Mouse (Mus musculus): ENCODE data around the gene Cab39.
A peak's percentile ranks its signal among the peaks of the same experiment; 100 is the strongest.

GRCm38 (mm10) chr1:85794106-85794771 lies 998 bp downstream of the Cab39 start:
- TF ChIP-seq TAL1 (IDR thresholded peaks at IDR 0.05; ENCODE audit: low read length), result no peak
- peak; percentile 51; the same call in 1 of the 2 replicates for TF ChIP-seq GATA1 (IDR thresholded peaks at IDR 0.05; ENCODE audit: low read length)
